Mouse (Mus musculus) E14TG2a.4 (cell line): ENCODE data around the gene Gm9639.

Experiments
- CTCF ChIP-seq: conservative IDR thresholded peaks from 2 replicates; pipeline ENCODE4 v1.5.1; 2014; ENCODE audit warnings: low read length
- NANOG ChIP-seq: IDR thresholded peaks from 2 replicates; pipeline ENCODE4 v1.6.1; 2014; ENCODE audit warnings: borderline replicate concordance, low read length, mixed read lengths
- POU5F1 ChIP-seq: IDR thresholded peaks from 2 replicates; pipeline ENCODE4 v1.6.1; 2014; ENCODE audit warnings: low read length, borderline replicate concordance

GRCm38 (mm10) chr10:77839006-77839405 is 44.1 kb upstream of the Gm9639 start:
- TF ChIP-seq CTCF: no peak
- no peak for TF ChIP-seq POU5F1
- TF ChIP-seq NANOG: no peak
